Mouse (Mus musculus): ENCODE measurements around the gene Zdhhc18.
"Not testable (repeated sequence)": the region's sequence is repeated elsewhere in the genome, so short reads cannot be mapped to it uniquely, and the experiment has no call there.

Zdhhc18 gene

GRCm38 (mm10) chr4:133662945-133663344, 13.0 kb upstream of the Zdhhc18 start:
- DNase-seq (ENCODE audit: low spot score) = no peak

GRCm38 (mm10) chr4:133662421-133662820, 12.5 kb upstream of the Zdhhc18 start:
- DNase-seq (ENCODE audit: low spot score) = no peak

GRCm38 (mm10) chr4:133660193-133661155, 10.5 kb upstream of the Zdhhc18 start:
- peak; percentile 77 for DNase-seq (ENCODE audit: low spot score)

GRCm38 (mm10) chr4:133659497-133660192, 9.7 kb upstream of the Zdhhc18 start:
- DNase-seq (ENCODE audit: low spot score) = no peak

GRCm38 (mm10) chr4:133658729-133659128, 8.8 kb upstream of the Zdhhc18 start:
- DNase-seq (ENCODE audit: low spot score) = no peak

- DNase-seq (ENCODE audit: low spot score) = no peak
Measured at GRCm38 (mm10) chr4:133657829-133658458, 8.0 kb upstream of the Zdhhc18 start.

GRCm38 (mm10) chr4:133656997-133657396, 7.0 kb upstream of the Zdhhc18 start:
- DNase-seq (ENCODE audit: low spot score) = no peak

- no peak for DNase-seq (ENCODE audit: low spot score)
Measured at GRCm38 (mm10) chr4:133656294-133656693, 6.3 kb upstream of the Zdhhc18 start.

- not testable (repeated sequence) for DNase-seq (ENCODE audit: low spot score)
Measured at GRCm38 (mm10) chr4:133654070-133654469, 4.1 kb upstream of the Zdhhc18 start.

- no peak for DNase-seq (ENCODE audit: low spot score)
Measured at GRCm38 (mm10) chr4:133652746-133653145, 2.8 kb upstream of the Zdhhc18 start.

- no peak for DNase-seq (ENCODE audit: low spot score)
Measured at GRCm38 (mm10) chr4:133651986-133652385, 2.0 kb upstream of the Zdhhc18 start.

GRCm38 (mm10) chr4:133651445-133651844, 1.5 kb upstream of the Zdhhc18 start:
- DNase-seq (ENCODE audit: low spot score) = no peak

GRCm38 (mm10) chr4:133649464-133649863, 490 bp downstream of the Zdhhc18 start:
- not testable (repeated sequence) for DNase-seq (ENCODE audit: low spot score)

- DNase-seq (ENCODE audit: low spot score) = no peak
Measured at GRCm38 (mm10) chr4:133645680-133646079, 4.3 kb downstream of the Zdhhc18 start.

GRCm38 (mm10) chr4:133645195-133645594, 4.8 kb downstream of the Zdhhc18 start:
- no peak for DNase-seq (ENCODE audit: low spot score)

GRCm38 (mm10) chr4:133634043-133634410, 15.9 kb downstream of the Zdhhc18 start:
- DNase-seq (ENCODE audit: low spot score) = no peak

GRCm38 (mm10) chr4:133633332-133634042, 16.5 kb downstream of the Zdhhc18 start:
- DNase-seq (ENCODE audit: low spot score) = peak; percentile 75

- no peak for DNase-seq (ENCODE audit: low spot score)
Measured at GRCm38 (mm10) chr4:133632483-133633327, 17.2 kb downstream of the Zdhhc18 start.

- DNase-seq (ENCODE audit: low spot score) = no peak
Measured at GRCm38 (mm10) chr4:133631769-133632411, 18.1 kb downstream of the Zdhhc18 start.

- DNase-seq (ENCODE audit: low spot score) = no peak
Measured at GRCm38 (mm10) chr4:133631071-133631768, 18.7 kb downstream of the Zdhhc18 start.

All from ovary, adult 18-20 months (tissue).